Mouse (Mus musculus): ENCODE measurements around the gene Celsr3.

Gene Celsr3

DNA sequence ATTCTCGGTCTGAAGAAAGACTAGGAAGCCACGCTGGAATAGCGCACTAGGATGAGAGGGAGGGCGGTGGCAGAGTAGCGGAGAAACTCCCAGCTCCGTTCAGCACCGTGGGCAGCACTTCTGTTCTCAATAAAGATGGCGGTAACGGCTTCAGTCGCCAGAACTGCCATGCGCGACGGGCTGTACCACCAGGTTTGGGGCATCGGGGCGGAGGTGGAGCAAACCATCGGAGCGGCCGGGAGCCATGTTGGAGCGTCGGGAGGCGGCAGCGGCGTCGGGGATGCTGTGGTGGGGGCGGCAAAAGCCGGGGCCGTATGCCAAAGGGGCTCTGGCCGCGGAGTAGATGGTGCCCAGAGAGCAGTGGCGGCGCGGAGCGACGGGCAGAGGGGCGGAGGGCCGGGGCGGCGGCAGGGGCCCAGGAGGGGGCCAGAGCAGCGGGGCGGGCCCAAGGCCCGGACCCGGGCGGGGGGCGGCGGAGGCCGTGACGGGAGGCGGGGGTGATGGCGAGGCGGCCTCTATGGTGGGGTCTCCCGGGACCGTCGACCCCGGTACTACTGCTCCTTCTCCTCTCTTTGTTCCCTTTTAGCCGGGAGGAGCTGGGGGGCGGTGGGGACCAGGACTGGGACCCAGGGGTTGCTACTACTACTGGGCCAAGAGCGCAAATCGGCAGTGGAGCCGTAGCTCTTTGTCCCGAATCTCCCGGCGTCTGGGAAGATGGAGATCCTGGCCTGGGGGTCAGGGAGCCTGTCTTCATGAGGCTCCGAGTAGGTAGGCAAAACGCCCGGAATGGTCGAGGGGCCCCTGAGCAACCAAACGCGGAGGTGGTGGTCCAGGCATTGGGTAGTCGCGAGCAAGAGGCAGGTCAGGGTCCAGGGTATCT lies at the start of gene Celsr3:
Gene Celsr3 (plus strand): TSS at position 501 of the 880 bp plus-strand sequence.
- DNase-seq (ENCODE audit: low read depth, low spot score), result peak; percentile 85

DNA sequence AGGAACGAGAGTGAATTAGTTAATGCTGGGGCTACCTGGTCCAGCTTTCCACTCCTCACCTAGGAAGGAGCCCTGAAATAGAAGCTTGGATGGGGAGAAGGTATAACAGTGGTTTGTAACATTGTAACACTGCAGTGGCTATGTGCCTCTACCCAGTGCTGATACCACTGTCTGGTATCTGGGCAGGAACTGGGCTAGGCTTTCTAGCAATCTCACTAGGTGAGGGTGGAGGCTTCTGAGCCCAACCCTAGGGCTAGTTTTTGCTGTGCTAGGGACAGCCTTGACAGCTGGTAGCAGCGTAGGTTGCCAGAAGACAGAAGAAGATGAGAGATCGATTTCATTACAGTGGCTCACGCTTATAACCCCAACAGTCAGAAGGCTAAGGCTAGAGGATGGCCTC lies 49.5 kb upstream of the Celsr3 start:
- no peak for DNase-seq (ENCODE audit: low read depth, low spot score)

DNA sequence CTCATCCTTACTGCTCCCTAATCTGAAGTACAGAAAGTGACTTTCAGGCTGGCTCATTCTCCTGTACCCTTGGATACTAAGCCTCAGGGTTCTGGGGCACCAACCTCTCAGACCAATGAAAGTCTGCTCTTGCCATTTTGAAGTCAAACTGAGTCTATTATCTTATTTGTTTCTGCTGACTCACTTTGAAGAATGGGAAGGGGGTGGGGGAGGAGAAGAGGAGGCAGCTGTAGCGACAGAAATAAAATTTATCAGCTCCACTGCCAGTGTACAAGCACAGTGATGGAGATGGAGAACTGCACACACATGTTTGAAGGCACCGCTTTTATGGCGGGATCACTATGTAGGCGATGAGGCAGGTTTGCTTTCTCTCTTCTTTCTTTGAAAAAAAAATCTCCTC lies 48.8 kb upstream of the Celsr3 start:
- DNase-seq (ENCODE audit: low read depth, low spot score), result no peak

DNA sequence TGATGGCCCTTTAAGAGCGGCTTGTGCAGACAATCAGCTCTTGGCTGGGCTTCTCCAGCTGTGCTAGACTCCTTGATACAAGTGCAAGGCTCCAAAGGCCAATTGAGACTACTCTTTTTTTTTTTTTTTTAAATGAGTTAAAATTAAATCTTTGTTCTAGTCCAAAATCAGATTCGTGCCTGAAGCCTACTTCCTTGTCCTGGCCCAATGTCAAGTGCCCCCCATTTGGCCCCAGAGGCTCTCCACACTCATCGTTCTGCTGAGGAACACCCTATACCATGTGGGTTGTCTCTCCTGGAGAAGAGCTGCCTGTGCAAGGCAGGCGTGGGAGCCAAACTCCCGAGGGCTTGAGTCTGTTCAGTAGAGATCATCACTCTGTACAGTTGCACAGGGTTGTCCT lies 45.2 kb upstream of the Celsr3 start:
- no peak for DNase-seq (ENCODE audit: low read depth, low spot score)

DNA sequence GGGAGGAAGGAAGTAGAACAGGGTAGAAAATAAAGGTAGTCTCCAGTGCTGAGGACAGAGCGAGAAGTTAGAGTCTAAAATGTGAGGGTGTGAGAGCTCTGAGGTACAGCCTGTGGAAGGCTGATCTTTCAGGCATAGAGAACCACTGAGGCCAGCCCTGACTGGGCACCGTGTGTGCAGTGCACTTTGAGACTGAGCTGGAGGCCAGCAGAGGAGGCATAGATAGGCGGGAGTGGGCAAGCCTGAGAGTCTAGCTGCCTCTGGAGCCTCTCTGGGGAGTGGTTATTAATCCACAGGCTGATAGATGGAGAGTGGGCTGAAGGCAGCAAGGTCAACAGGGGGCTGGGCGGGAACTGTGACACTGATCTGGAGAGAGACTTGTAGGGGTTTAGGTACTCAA lies 44.2 kb upstream of the Celsr3 start:
- DNase-seq (ENCODE audit: low read depth, low spot score), result no peak

DNA sequence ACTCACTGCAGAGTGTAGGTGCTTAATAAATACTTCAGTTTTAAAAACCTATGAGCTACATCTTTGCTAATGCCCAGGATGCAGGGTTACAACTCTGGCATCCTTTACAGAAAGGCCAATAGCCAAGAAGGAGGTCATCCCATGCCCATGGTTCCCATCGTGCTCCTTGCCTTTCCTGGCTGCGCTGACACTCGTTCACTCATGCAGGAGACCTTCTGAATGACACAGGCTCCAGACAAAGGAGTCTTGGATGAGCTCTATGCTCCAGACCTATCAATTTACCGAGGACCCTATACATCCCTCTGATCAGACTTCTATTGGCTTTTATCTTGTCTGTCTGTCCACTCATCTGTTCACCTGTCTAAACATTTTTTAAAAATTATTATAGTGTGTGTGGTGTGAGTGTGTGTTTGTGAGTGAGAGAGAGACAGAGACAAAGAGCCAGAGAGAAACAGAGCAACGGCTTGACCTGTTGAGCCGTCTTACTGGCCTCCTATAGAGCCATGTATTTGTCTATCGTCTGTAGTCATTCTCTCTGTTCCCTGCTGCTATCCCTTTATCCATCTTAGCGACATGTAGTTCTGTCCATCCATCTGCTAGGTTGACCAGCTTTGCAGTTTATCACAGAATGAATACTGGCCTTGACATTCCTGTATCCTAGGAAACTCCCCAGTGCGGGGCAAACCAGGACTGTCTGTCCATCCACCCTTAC lies 43.1 kb upstream of the Celsr3 start:
- no peak for DNase-seq (ENCODE audit: low read depth, low spot score)

DNA sequence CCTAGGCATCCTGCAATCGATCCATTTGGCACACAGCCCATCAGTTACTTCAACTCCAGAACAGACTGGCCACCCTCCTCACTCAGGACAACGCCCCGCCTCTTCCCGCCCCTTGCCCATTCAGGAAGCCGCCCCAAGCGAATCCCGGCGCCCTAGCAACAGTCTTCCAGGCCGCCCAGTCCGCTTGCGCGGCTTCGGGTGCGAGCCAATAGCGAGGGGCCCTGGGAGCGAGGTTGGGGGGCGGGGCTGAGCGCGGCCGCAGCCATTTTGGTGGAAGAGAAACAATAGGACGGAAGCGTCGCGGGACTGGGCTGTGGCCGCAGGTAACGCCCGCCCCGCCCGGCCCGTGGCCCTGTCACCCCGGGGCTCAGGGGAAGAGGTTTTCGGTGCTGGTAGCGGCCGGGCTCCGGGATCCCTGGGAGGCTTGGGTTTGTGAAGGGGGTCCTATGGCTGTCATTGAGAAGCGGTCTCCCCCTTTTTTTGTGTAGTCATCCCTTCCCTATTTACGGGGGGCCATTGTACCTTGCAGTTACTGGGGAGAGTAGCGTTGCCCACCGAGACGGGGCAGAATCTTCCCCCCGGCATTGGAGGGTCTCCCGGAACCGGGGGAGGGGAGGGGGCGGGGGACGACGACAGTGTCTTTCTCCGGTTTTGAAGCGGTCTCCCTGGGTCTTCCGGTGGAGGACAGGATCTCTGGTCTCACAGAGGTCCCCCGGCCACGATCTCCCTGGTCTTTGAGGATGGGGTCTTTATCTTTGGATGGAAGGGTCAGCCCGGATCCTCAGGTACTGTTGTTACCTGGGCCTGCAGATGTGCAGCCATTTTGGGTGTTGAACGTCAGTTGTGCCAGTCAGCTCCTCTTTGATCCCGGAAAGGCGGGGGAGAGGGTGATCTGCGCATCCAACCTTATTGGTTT lies 42.3 kb upstream of the Celsr3 start, which contains the start of gene Ip6k2:
Gene Ip6k2 (plus strand): TSS at position 249 of the 916 bp plus-strand sequence.
- peak; percentile 85 for DNase-seq (ENCODE audit: low read depth, low spot score)

DNA sequence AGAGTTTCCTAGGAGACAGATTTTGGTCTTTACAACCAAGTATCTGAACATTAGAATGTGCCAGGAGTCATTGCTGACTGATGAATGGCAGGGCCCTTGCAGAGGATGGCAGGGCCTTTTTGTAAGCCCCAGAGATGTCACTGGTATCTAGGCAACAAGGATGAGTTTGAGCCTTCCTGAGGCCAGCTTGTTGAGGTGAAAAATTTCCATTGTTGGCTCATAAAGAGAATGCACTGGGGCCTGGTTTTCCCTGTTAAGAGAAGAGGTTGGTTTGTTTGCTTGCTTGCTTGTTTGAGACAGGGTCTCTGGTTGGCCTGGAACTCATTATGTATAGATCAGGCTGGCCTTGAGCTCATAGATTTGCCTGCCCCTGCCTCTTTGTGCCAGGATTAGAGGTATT lies 40.7 kb upstream of the Celsr3 start:
- DNase-seq (ENCODE audit: low read depth, low spot score), result no peak

DNA sequence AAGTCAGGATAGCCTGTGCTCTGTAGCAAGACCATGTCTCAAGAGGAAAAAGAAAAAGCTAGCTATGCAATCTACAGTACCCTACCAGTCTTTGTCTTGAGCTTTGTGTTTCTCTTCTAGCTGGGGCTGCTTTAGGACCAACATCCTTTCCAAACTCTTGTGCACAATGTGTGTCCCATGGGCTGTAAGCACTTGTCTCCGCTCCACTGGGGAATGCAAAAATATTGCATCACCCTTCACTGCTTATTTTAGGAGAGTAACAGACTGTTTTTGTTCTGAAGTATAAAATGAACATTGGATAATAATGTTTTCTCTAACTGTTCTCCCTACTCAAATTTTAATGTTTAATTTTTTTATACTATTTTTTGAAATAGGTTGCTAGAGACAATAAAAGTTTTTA lies 39.6 kb upstream of the Celsr3 start:
- no peak for DNase-seq (ENCODE audit: low read depth, low spot score)

DNA sequence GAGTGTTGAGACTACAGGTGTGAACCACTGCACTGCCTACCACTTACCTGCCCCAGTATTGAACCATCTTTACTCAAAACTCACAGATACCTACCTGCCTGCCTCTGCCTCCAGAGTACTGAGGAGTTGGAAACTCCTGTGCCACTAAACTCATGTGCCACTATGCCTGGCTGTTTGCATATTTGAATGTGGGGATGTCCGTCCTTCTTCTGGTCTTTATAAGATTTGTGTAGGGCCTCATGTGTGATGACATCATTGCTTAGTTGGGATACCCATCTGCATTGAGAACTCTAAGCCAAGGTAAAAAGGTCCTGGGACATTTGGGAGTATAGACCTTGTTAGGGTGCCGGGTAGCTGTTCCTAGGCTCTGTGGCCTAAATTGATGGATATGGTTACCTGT lies 39.0 kb upstream of the Celsr3 start:
- DNase-seq (ENCODE audit: low read depth, low spot score), result no peak

DNA sequence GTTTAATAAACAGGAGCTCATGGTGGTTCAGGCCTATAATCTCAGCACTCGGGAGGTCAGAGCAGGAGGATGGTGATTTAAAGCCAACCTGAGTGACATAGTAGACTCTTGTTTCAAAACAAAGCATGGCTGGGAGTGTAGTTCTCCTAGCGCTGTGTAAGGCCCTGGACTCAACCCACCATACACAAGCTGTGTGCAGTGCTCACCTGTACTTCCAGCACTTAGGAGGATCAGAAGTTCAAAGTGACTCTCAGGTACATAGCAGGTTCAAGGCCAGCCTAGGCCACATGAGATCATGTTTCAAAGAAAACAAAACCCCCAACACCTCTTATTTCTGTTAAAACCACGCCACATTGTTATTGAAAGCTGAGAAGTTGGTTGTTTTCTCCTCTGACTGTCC lies 37.4 kb upstream of the Celsr3 start:
- no peak for DNase-seq (ENCODE audit: low read depth, low spot score)

DNA sequence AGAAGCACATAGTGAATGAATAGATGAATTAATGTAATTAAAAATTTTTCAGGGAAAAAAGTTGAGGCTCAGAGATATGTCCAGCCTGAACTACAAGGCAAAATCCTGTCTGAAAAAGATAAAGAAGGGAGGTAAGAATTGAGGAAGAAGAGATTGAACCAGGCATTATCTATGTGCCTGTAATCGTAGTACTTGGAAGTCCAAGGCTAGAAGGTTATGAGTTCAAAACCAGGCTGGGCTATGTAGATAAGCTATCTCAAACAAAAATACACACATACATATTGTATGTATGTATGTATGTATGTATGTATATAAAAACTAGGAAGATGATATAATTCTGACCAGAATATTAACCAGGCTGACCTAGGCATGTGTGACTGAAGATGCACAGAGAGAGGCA lies 33.8 kb upstream of the Celsr3 start:
- DNase-seq (ENCODE audit: low read depth, low spot score), result no peak

DNA sequence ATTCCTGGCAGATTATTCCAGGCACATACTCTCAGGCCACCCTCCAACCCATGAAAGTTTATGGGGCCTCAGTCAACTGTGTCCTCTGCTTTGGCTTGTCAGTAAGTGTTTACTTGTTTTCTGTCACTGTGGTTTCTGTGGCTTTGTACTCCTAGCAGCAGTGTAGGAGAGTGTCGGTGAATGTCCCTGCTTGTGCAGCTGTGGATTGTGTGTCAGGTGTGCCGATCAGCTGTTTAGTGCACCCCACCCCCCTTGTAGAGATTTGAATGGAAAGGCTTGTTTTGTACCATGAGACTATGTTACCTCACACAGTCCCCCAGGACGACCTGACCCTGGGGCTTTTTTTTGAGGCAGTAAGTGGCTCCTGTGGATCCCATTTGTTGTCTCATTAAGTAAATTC lies 33.4 kb upstream of the Celsr3 start:
- DNase-seq (ENCODE audit: low read depth, low spot score), result no peak

DNA sequence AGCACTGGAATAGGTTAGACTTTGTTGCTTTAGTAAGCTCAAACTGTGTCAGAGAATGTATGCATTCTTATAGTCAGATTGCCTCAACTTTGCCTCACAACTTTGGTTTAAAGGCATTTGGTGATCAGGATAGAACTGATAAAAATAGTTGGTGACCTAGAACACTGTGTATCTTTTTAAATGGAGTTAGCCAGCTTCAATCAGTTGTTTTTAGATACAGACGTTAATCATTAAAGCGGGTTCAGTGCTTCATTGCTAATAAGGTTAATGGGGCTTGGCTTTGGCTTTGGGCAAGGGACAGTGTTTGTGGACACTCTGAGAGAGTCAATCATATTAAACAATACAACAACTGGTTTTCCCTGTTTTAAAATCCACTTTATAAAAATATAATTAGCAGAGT lies 30.8 kb upstream of the Celsr3 start:
- peak; percentile 77 for DNase-seq (ENCODE audit: low read depth, low spot score)

DNA sequence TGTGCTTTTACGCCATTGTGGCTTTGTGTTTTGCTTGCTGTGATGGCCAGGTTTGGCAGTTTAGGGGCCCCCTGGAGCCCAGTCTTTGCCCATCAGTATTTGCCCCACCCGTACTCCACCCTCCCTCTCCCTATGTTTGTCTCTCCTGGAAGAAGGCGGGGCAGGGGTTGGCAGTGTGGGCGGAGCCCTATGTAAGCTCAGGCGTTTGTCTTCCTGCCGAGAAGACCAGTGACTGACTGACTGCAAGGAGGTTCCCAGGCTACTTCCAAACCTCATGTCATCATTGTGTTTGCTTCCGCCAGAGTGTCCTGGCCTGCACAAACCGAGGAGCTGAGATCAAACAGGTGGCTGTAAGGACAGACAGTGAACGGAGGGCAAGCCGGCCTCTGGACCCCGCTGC lies 30.4 kb upstream of the Celsr3 start:
- peak; percentile 79 for DNase-seq (ENCODE audit: low read depth, low spot score)

DNA sequence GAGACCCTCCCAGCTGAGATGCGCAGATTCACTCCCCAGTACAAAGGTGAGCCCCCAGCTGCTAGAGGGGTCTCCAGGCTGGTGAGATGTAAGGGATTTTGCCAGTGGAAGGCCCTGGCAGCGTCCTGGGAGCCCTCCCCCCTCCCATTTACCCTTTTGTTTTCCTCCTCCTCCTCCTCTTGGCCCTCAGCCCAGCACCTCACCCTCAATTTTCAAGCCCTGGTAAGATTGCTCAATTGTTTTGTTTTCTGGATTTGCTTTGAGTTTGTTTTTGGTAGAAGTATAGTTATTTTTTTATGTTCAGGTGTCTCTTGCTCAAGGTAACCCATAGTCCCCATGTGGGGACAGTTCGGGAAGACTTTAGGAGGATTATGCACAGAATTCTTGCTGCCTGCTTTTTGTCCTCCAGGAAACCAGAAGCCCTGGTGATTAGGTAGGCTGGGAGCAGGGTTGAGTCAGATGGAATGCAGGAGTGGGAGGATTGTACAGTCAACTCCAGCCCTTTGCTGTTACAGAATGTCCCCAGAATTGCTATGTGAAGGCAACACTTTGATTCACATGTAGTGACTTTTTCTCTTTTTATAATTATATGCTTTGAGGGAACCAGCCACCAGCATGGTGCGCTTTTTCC lies 29.7 kb upstream of the Celsr3 start:
- DNase-seq (ENCODE audit: low read depth, low spot score), result no peak

DNA sequence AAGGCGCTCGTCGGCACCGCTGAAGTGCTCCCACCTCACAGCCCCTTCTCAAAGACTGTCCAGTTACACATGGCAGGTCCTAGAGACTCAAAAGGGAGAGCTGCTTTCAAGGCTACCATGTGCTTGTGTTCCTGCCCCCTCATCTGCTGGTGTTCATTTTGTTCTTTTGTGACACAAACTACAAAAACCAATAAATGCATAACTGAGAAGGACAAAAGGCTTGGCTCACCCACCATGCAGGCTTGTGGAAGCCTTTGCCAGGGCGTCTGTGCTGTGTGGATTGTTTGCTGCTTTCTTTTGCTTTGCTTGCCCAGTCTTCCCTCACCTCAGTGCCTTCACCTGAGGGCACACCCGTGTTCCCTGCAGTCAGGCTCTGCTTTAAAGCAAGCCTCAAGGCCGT lies 28.6 kb upstream of the Celsr3 start:
- DNase-seq (ENCODE audit: low read depth, low spot score), result no peak

DNA sequence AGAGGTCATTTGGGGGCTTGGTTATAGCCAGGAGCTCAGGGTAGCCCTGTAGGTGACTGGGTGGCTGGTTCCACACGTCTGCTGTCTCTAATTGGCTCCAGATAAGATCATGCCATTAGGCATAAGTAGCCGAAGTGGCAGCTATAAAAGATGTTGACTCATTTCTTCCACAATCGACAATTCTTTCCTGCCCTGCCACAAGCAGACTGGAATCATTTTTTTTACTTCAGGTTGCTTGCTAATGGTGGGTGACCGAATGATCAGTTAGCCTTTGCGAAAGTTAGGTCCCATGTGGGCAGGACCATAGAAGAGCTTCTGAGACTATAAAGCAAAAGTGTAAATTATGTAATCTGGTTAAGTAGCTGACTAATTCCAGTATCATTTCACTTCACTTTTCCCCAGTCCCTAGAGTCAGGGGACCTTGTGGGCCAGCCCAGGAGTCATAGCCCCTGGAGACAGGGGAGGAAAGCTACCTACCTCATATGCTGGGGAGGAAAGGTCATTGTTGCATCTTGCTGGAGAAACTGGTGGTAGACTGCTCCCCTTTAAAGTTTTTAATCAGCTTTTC lies 27.5 kb upstream of the Celsr3 start:
- no peak for DNase-seq (ENCODE audit: low read depth, low spot score)

DNA sequence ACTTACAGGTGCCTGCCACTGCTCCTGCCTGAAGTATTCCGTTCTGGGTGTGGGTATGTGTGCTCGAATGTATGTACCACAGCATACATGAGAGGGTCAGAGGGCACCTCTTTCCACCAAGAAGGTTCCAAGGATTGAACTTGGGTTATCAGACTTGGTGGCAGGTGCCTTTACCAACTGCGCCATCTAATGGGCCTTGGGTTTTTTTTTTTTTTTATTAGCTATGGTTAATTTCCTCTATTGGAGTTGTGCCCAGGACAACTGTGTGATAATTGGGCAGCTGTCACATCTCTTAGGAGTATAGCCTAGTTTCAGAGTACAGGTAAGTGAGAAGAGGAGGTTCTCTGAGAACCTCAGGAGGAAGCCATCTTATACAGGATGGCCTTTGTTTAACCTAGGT lies 26.6 kb upstream of the Celsr3 start:
- DNase-seq (ENCODE audit: low read depth, low spot score), result no peak

DNA sequence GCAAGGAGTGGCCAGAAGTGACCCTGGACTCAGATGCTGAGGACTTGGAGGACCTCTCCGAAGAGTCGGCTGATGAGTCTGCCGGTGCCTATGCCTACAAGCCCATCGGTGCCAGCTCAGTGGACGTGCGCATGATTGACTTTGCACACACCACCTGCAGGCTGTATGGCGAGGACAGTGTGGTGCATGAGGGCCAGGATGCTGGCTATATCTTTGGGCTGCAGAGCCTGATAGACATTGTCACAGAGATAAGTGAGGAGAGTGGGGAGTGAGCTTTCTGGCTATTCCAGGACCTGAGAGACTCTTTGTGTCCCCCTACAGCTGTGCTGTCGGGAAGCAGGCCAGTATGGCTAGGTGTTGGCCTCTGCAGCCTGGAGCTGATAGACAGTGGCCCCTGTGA lies 20.4 kb upstream of the Celsr3 start:
- no peak for DNase-seq (ENCODE audit: low read depth, low spot score)

DNA sequence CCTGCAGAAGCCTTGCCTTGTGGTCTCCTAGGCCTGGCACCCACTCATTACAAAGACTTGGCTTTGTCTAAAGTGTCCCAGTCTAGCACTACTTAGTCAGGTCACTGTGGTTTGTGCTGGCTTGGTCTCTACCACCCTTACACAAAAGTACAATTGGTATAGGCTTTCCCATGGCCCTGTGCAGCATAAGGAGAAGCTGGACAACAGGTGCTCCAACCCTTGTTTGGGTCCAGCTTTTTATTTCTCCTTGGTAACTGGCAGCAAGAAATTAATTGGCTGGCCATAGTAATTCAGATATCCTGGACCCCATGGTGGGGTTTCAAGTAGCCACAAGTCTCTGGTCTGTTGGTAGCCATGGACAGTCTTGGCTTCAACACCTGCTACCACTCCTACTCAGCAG lies 19.7 kb upstream of the Celsr3 start:
- DNase-seq (ENCODE audit: low read depth, low spot score), result no peak

Data from retina, adult 2 months (tissue).